Mouse (Mus musculus) liver, postnatal 0 days (tissue): Measurements from ENCODE around the gene Foxc1.

Experiments used
- CTCF ChIP-seq: sonication (generic); IDR thresholded peaks from 2 replicates; pipeline ENCODE4 v1.5.1; 2016; ENCODE audit warnings: antibody characterized with exemption, low read depth
- EP300 ChIP-seq: IDR thresholded peaks from 2 replicates; pipeline ENCODE4 v1.6.1; 2016; ENCODE audit warnings: antibody characterized with exemption, low read depth, mild to moderate bottlenecking

- TF ChIP-seq CTCF (no peak), EP300 (no peak)
Observed at GRCm38 (mm10) chr13:31860200-31860599, 53.8 kb downstream of the Foxc1 start.
